Mouse (Mus musculus) adrenal gland, adult 2 months (tissue): ENCODE results near the gene Fbxl22. TPM values are rescaled to one million over a fixed set of nuclear protein-coding genes. Genes with fewer than 3 reads are reported as not detected.

Source experiments
- DNase-seq: peaks from one replicate; pipeline ENCODE4 v3.0.0; 2021
- polyA plus RNA-seq: library from polyadenylated mRNA; depleted of rRNA; stranded (reverse); fragments of >200 nt; gene quantifications from 2 replicates; pipeline ENCODE4 v1.2.3, GENCODE M21; 2012; rRNA removed
- total RNA-seq, 2 experiments: library from RNA; stranded (reverse); gene quantifications; 2 replicates each; pipeline ENCODE4 v1.2.3; 2021

Gene Fbxl22
- total and polyA plus RNA-seq, 3 experiments, result 0.52 to 1.8 (median 0.75) TPM

DNA sequence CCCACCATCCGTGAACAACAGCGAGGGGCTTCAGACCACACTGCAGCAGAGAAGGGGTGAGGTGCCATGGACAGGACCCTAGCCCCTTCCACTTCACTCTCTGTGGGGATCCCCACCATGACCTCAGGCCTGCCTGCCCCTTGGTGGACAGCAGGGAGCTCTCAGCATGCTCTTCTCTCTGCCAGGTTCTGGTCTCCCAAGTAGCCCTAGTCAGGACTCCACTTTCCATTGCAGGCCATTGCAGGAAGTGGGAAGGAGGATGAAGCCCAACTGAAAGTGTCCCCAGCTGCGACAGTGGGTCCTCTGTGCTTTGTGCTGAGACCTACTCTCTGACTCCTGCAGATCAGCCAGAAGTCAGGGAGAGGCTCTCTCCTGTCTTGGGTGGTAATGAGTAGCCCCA lies 6.7 kb downstream of the Fbxl22 start:
- no peak for DNase-seq

DNA sequence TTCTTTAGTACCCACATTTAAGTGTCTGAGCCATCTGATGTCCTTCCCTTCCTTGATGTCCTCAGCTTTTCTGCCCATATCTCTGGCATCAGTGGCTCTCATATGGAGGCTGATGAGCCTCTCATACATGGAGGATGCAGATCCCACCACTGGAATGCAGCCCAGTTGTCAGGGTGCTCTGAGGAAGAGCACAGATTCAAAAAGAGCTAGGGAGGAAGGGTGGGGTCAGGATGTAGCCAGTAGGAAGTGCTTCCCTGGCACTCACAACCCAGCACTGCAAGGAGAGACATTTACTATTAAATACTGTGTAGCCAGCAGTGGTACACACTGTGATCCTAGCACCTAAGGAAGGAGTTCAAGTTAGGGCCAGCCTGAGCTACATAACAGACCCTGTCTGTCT lies 8.0 kb downstream of the Fbxl22 start:
- no peak for DNase-seq

DNA sequence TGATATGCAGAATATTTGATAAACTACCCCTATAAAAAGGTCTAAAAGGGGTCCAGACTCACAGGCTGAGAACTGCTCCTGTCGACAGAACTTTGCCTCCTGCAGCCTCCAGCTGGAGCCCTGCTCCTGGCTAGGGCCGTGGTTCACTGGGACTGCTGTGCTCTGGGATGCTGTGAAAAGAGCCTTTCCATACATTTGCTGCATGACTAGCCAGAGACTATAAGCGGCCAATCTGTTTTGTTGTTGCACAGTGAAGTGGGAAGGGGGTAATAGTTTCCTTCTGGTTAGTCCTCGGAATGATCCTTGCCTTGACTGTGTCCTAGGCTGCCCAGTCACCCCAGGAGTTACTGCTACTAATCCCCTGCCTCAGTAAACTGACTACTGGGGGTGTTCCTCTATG lies 8.4 kb downstream of the Fbxl22 start:
- DNase-seq, result no peak

GRCm38 (mm10) chr9:66505141-66505917 lies 9.1 kb downstream of the Fbxl22 start:
- DNase-seq, result no peak

- no peak for DNase-seq
Observed at GRCm38 (mm10) chr9:66504518-66504917, 9.9 kb downstream of the Fbxl22 start.

DNA sequence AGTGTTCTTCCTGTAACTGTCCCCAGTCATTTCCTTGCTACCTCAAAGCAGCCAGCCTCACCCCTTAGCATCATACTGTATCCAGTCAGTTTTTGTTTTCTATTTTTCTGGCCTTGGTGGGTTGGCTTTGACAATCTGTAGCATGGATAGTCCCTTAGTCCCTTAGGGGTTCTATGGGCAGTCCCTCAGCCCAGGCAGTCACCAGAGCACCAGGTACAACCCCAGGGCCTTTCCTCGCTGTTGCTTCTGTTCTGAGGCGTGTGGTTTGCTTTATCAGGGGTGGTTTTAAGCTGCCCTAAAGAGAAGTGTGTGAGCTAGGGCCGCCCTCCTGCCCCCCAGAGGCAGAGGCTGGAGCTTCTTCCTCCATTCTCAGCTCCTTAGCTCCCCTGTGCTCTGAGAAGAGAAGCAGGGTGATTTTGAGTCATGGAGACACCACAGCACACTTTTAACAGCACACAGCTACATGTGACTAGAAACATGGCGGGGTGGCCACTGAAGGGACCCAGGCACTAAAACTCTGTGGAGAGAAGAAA lies 10.4 kb downstream of the Fbxl22 start:
- no peak for DNase-seq

DNA sequence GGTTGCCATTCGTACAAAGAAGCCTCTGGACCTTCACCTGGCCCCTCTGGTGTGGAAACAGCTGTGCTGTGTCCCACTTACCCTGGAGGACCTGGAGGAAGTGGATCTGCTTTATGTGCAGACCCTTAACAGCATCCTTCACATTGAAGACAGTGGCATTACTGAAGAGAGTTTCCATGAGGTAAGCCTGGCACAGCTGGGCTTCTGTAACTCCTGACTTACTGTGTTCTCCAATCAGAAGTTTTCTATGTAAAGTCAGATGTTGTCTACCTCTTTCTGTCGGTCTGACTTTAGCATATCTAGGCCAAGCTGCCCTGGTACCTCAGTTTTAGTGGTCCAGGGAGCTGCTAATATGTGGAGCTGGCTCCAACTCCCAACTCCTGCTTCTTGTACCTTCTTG lies 13.1 kb downstream of the Fbxl22 start:
- DNase-seq, result no peak

GRCm38 (mm10) chr9:66493992-66494391 lies 20.4 kb downstream of the Fbxl22 start:
- DNase-seq, result no peak

DNA sequence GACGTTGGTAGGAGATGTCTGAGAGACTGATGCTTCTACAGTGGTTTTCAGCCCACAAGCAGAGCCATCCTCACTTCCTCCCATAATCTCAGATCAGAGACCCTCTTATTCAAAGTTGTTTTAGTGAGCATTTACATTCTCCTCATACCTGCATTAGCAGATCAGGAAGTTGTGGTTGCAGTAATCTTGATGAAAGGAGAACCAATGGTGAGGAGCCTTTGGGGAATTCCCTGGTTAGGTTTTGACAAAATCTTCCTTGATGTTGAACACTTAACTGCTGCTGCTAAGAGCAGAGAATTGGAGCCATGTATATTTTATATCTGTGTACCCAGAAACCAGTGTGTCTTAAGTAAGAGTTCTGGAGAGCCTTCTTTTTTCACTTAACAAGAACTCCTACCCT lies 22.0 kb downstream of the Fbxl22 start:
- no peak for DNase-seq

- peak; percentile 29 for DNase-seq
Observed at GRCm38 (mm10) chr9:66488786-66489185, 25.6 kb downstream of the Fbxl22 start.

- DNase-seq, result no peak
Observed at GRCm38 (mm10) chr9:66483429-66483828, 31.0 kb downstream of the Fbxl22 start.

DNA sequence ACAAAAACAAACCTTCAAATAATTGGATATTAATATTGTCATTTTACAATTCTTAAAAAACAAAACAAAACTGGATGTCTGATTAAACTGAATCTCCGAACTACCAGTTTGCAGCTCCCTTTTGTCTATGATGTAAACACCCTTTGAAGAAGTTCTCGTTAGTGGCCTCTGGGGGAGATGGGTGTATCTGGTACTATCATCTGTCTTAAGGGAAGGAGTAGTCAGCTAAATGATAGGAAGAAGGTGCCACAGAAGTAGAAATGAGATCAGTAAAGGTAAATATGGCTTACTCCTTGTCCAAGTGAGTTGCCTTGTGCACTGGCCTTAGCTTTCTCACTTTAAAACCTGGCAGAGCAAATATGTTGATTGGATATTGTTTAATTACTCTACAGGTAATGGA lies 36.6 kb downstream of the Fbxl22 start:
- DNase-seq, result no peak

GRCm38 (mm10) chr9:66465087-66465486 lies 49.3 kb downstream of the Fbxl22 start:
- DNase-seq, result peak; percentile 10

Other genes starting within 250 kb of the Fbxl22 start
- gene Herc1, start 164.1 kb downstream of the Fbxl22 start, total RNA-seq, result 10 to 100 TPM; 34.5 to 40.6 TPM
- gene Herc1, start 164.1 kb downstream of the Fbxl22 start, polyA plus RNA-seq, result 6.0 and 7.9 TPM in 2 replicates
- 10 to 100 TPM; 38.8 to 39.1 TPM for gene Usp3, start 78.5 kb upstream of the Fbxl22 start, total RNA-seq
- gene Usp3, start 78.5 kb upstream of the Fbxl22 start, polyA plus RNA-seq, result 13.7 and 15.4 TPM in 2 replicates
- under 1 TPM; 0.23 to 0.45 TPM for gene Car12, start 199.1 kb upstream of the Fbxl22 start, total RNA-seq
- 0.42 and 0.49 TPM in 2 replicates for gene Car12, start 199.1 kb upstream of the Fbxl22 start, polyA plus RNA-seq